13 mouse cellular contexts compared by ENCODE assay signal in the genomic region with DNA sequence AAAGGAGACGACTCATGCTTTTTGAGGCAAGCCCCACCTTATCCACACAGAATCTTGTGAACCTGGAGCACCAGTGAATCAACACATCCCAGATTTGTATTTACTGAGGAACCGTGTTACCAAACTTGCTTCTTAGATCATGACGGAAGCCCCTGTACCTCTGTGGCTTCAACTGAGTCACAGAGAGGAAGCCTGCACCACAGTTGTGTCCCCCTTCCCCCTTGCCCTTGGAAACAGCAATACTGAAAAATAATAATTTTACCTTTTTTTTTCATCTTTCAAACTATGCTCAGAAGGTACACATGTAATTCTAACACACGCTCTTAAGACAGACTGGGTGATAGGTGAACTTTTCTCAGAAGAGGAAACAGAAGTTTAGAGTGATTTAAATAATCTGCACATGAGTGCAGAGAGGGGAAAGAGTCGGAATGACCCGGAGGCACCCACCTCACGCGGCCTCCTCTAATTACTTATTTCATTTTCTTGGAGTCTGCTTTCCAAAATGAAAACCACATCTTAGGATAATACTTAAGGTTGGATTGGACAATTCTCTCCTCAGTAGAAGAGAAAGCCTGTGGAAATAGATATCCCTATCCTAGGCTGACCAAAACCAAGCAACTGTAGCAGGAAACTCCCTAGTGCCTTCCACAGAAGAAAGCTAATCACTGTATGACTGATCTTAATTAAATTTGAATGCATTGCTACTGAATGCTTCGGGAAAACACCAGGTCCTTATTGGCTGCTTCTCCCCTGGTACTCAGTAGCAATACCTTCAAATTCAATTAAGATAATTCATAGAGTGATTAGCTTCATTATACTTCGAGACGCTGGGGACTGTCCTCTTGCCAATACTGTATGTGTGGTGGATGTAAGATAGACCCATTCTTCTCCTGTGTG.
DNase-seq lines count a peak whose midpoint lies in the region; ATAC-seq and TF ChIP-seq lines count a peak whose summit lies in the region.
"Had no signal": no experiment of that assay in that cellular context is flagged by ENCODE, and none has a peak within 500 bp of the region (broad histone marks: within the 10 kb centered on the region; RNA-seq: fewer than 3 reads in every experiment).

No protein-coding gene starts in this region.

- dilution Hi-C loops in CH12.LX (cut with MboI; ENCODE audit: extremely low pct_ligation_motif_present, extremely low pct_unique_long_range_greater_than_20kb, low sequenced_read_pairs) = no loop called here

- peak; percentile 56 for TF ChIP-seq EP300 in CH12.LX (IDR thresholded peaks at IDR 0.05; ENCODE audit: low read length)

- H3K4me2 ChIP-seq in neural tube, embryonic 13.5 days = no peak overlapping the region
- peak overlapping the region; percentile 99 for H3K4me2 ChIP-seq in CH12.LX (ENCODE audit: insufficient read depth, low read depth, poor library complexity, severe bottlenecking)
- no peak overlapping the region for H3K4me2 ChIP-seq in hindbrain, embryonic 14.5 days (replicated peaks)
- H3K4me2 ChIP-seq: liver, embryonic 13.5 days had no signal

- H3K27me3 ChIP-seq in neural tube, embryonic 13.5 days = no peaks in the 10 kb centered on the region
- no peaks in the 10 kb centered on the region for H3K27me3 ChIP-seq in CH12.LX (replicated peaks)
- H3K27me3 ChIP-seq in hindbrain, embryonic 14.5 days (ENCODE audit: control insufficient read depth, insufficient read depth, low read length) = no peaks in the 10 kb centered on the region
- H3K27me3 ChIP-seq: liver, embryonic 13.5 days had no signal

- no peaks in the 10 kb centered on the region for H3K36me3 ChIP-seq in neural tube, embryonic 13.5 days
- peaks cover 6 to 22% of the 10 kb centered on the region in 2 experiments for H3K36me3 ChIP-seq in CH12.LX (replicated peaks in 1 of 2; ENCODE audit: control insufficient read depth in 1 of 2, insufficient read depth in 1 of 2, low read length in 1 of 2)
- no peaks in the 10 kb centered on the region for H3K36me3 ChIP-seq in hindbrain, embryonic 14.5 days (replicated peaks; ENCODE audit: control insufficient read depth, insufficient read depth)
- H3K36me3 ChIP-seq: liver, embryonic 13.5 days had no signal

- 79% methylated on average over 11 of the region's 11 CpGs for WGBS in neural tube, embryonic 13.5 days
- 75% methylated on average over 11 of the region's 11 CpGs for WGBS in hindbrain, embryonic 14.5 days

- TF ChIP-seq RAD21 in CH12.LX (IDR thresholded peaks at IDR 0.05; ENCODE audit: low read depth, low read length) = no peak

- no peak overlapping the region for H3K4me3 ChIP-seq in neural tube, embryonic 13.5 days
- H3K4me3 ChIP-seq in CH12.LX (replicated peaks in 1 of 3; ENCODE audit: low read depth in 2 of 3, low read length in 2 of 3, poor library complexity in 1 of 3) = peak overlapping the region; percentile 39 to 46 (median 40)
- H3K4me3 ChIP-seq in hindbrain, embryonic 14.5 days (replicated peaks; ENCODE audit: low read length) = no peak overlapping the region
- H3K4me3 ChIP-seq: liver, embryonic 13.5 days; myocyte had no signal

- H3K9me3 ChIP-seq in neural tube, embryonic 13.5 days = no peaks in the 10 kb centered on the region
- H3K9me3 ChIP-seq in CH12.LX (replicated peaks; ENCODE audit: low read length) = no peaks in the 10 kb centered on the region
- H3K9me3 ChIP-seq in hindbrain, embryonic 14.5 days (ENCODE audit: control insufficient read depth, low read length) = no peaks in the 10 kb centered on the region
- H3K9me3 ChIP-seq: liver, embryonic 13.5 days had no signal

- no peak overlapping the region for H3K9ac ChIP-seq in neural tube, embryonic 13.5 days
- peak overlapping the region; percentile 82 for H3K9ac ChIP-seq in CH12.LX (ENCODE audit: insufficient read depth, low read depth)
- no peak overlapping the region for H3K9ac ChIP-seq in hindbrain, embryonic 14.5 days
- H3K9ac ChIP-seq: liver, embryonic 13.5 days had no signal

- no peak for TF ChIP-seq POLR2A in CH12.LX (IDR thresholded peaks at IDR 0.05; ENCODE audit: low read depth, low read length)

- no peak for DNase-seq in neural tube, embryonic 10.5 days (ENCODE audit: extremely low spot score, low spot score)
- DNase-seq in CH12.LX (ENCODE audit: extremely low read depth) = peak; percentile 53
- DNase-seq in hindbrain, embryonic 14.5 days (ENCODE audit: low spot score) = no peak
- DNase-seq in retina, embryonic 14.5 days (ENCODE audit: low spot score) = peak; percentile 15
- DNase-seq in testis, postnatal 14 days (ENCODE audit: low spot score) = no peak
- DNase-seq: cerebellum, adult 2 months; embryo, embryonic 11 days; kidney, adult 11 months; liver, embryonic 13.5 days; lung, postnatal 4 days had no signal

- peaks cover 65% of the 10 kb centered on the region for H3K79me2 ChIP-seq in CH12.LX (replicated peaks; ENCODE audit: control insufficient read depth, extremely low read depth, insufficient read depth, poor library complexity, severe bottlenecking)

- peak; percentile 67 for ATAC-seq in neural tube, embryonic 13.5 days (ENCODE audit: low read depth)
- ATAC-seq in hindbrain, embryonic 14.5 days (ENCODE audit: low FRiP score) = peak; percentile 76
- ATAC-seq in erythroblast, adult 5-6 weeks (replicated peaks; ENCODE audit: low FRiP score, poor library complexity, severe bottlenecking) = no peak

- in situ Hi-C loops in CH12.LX (cut with MboI; ENCODE audit: low pct_ligation_motif_present, low pct_unique_long_range_greater_than_20kb, low sequenced_read_pairs) = no loop called here

- TF ChIP-seq CTCF in CH12.LX (conservative IDR thresholded peaks at IDR 0.05 in 1 of 2, IDR thresholded peaks at IDR 0.05 in 1 of 2; ENCODE audit: low read depth in 2 of 2, low read length in 2 of 2) = no peak

- H3K4me1 ChIP-seq in neural tube, embryonic 13.5 days (replicated peaks) = peaks cover 5% of the 10 kb centered on the region; the same call in 1 of the 2 replicates
- peaks cover 7 to 48% of the 10 kb centered on the region in 2 experiments for H3K4me1 ChIP-seq in CH12.LX (ENCODE audit: control insufficient read depth in 1 of 2, insufficient read depth in 2 of 2)
- H3K4me1 ChIP-seq in hindbrain, embryonic 14.5 days (replicated peaks; ENCODE audit: control insufficient read depth, insufficient read depth, low read length) = no peaks in the 10 kb centered on the region
- H3K4me1 ChIP-seq: liver, embryonic 13.5 days had no signal

- H3K27ac ChIP-seq in neural tube, embryonic 13.5 days (replicated peaks) = no peak overlapping the region
- peak overlapping the region; percentile 79 for H3K27ac ChIP-seq in CH12.LX (ENCODE audit: insufficient read depth, low read depth)
- no peak overlapping the region for H3K27ac ChIP-seq in hindbrain, embryonic 14.5 days
- H3K27ac ChIP-seq: liver, embryonic 13.5 days had no signal

TF ChIP-seq in CH12.LX, 34 proteins besides CTCF, POLR2A, EP300 and RAD21:
- TF ChIP-seq E2F4 (IDR thresholded peaks at IDR 0.05; ENCODE audit: insufficient replicate concordance, low read depth, low read length) = no peak
- peak; percentile 69 for TF ChIP-seq SIN3A (IDR thresholded peaks at IDR 0.05; ENCODE audit: low read length)
- no peak for TF ChIP-seq ZMIZ1 (IDR thresholded peaks at IDR 0.05; ENCODE audit: low read depth, low read length)
- TF ChIP-seq NRF1 (IDR thresholded peaks at IDR 0.05; ENCODE audit: low read depth, low read length) = no peak
- 0 out of 2 replicates have a peak, but pooled peaks have one; percentile 22 for TF ChIP-seq TCF12 (IDR thresholded peaks at IDR 0.05; ENCODE audit: low read depth, low read length)
- TF ChIP-seq IRF4 (IDR thresholded peaks at IDR 0.05; ENCODE audit: low read depth, low read length) = peak; percentile 68; the same call in 1 of the 2 replicates
- 0 out of 2 replicates have a peak, but pooled peaks have one; percentile 19 for TF ChIP-seq ZNF384 (IDR thresholded peaks at IDR 0.05; ENCODE audit: low read depth, low read length)
- TF ChIP-seq MYC (IDR thresholded peaks at IDR 0.05; ENCODE audit: low read depth, low read length) = peak; percentile 67; the same call in 1 of the 2 replicates
- no peak for TF ChIP-seq PAX5 (IDR thresholded peaks at IDR 0.05; ENCODE audit: low read length)
- TF ChIP-seq MAX (IDR thresholded peaks at IDR 0.05; ENCODE audit: low read length) = no peak
- TF ChIP-seq BHLHE40 (IDR thresholded peaks at IDR 0.05; ENCODE audit: low read depth, low read length) = peak; percentile 92
- TF ChIP-seq ETS1 (conservative IDR thresholded peaks at IDR 0.05; ENCODE audit: low read depth, low read length) = peak; percentile 48
- TF ChIP-seq MEF2A (IDR thresholded peaks at IDR 0.05; ENCODE audit: borderline replicate concordance, low read depth, low read length) = peak; percentile 52; the same call in 1 of the 2 replicates
- no peak for TF ChIP-seq USF1 (IDR thresholded peaks at IDR 0.05; ENCODE audit: low read depth, low read length)
- TF ChIP-seq CHD1 (IDR thresholded peaks at IDR 0.05; ENCODE audit: low read depth, low read length) = peak; percentile 75; the same call in 1 of the 2 replicates

Comparison
In these comparisons a context has a peak if more than half of its experiments do, and no peak if none do; other contexts are left out.
1. H3K4me3 ChIP-seq: peak in CH12.LX (3 of 3); none in neural tube, embryonic 13.5 days (single experiment) and hindbrain, embryonic 14.5 days (single experiment).
2. DNase-seq: peak in CH12.LX (single experiment) and retina, embryonic 14.5 days (single experiment); none in neural tube, embryonic 10.5 days (single experiment), hindbrain, embryonic 14.5 days (single experiment) and testis, postnatal 14 days (single experiment).